Mouse (Mus musculus): ENCODE results near the gene Zfhx3. TPM values are rescaled to one million over a fixed set of nuclear protein-coding genes. Genes with fewer than 3 reads are reported as not detected.
A peak's percentile ranks its signal among the peaks of the same experiment; 100 is the strongest.

The Zfhx3 gene
- polyA plus RNA-seq, 1 experiment = 14.0 TPM

DNA sequence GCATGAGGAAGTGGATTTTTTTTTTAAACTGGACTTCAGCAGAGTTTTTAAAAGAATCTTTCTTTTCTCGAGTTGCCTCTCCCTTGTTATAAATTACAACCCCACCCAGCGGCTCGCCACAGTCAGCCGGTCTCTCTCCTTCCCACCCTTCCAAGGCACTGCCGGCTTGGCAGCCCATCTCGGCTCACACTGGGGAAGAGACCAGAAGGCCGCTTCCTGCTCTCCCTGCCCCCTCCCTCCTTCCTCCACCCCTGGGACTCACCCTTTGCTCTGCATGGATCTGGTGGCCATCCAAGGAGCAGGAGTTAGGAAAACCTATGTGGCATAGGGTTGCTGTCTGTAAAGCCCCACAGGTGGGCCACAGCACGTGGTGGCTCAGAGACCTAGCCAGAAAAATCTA, 705.1 kb downstream of the Zfhx3 start:
- H3K9ac ChIP-seq (ENCODE audit: low read depth, poor library complexity, severe bottlenecking) = no peak overlapping the region
- H3K4me1 ChIP-seq (ENCODE audit: control insufficient read depth, insufficient read depth, low read length) = peaks cover 16% of the 10 kb centered on the region
- H3K4me3 ChIP-seq (ENCODE audit: low read depth, low read length) = no peak overlapping the region
- no peaks in the 10 kb centered on the region for H3K36me3 ChIP-seq (ENCODE audit: control insufficient read depth, insufficient read depth, low read length, poor library complexity, severe bottlenecking)
- H3K27ac ChIP-seq (ENCODE audit: insufficient read depth, low read length) = no peak overlapping the region
- H3K27me3 ChIP-seq (ENCODE audit: control insufficient read depth, insufficient read depth, low read length, poor library complexity, severe bottlenecking) = no peaks in the 10 kb centered on the region
- H3K9me3 ChIP-seq (replicated peaks; ENCODE audit: control insufficient read depth, insufficient read depth, low read length, poor library complexity, severe bottlenecking) = no peaks in the 10 kb centered on the region
- no peak for TF ChIP-seq EP300 (IDR thresholded peaks at IDR 0.05; ENCODE audit: insufficient read depth, low read depth, low read length)
- TF ChIP-seq CTCF (IDR thresholded peaks at IDR 0.05; ENCODE audit: low read depth, low read length) = no peak
- no peak for TF ChIP-seq POLR2A (IDR thresholded peaks at IDR 0.05; ENCODE audit: insufficient read depth, low read length)

GRCm38 (mm10) chr8:108648993-108649392, 706.5 kb downstream of the Zfhx3 start:
- Histone ChIP-seq H3K36me3 (ENCODE audit: control insufficient read depth, insufficient read depth, low read length, poor library complexity, severe bottlenecking) (no peaks in the 10 kb centered on the region), H3K4me1 (ENCODE audit: control insufficient read depth, insufficient read depth, low read length) (peaks cover 16% of the 10 kb centered on the region), H3K4me3 (ENCODE audit: low read depth, low read length) (no peak overlapping the region), H3K27ac (ENCODE audit: insufficient read depth, low read length) (no peak overlapping the region), H3K27me3 (ENCODE audit: control insufficient read depth, insufficient read depth, low read length, poor library complexity, severe bottlenecking) (no peaks in the 10 kb centered on the region), H3K9me3 (replicated peaks; ENCODE audit: control insufficient read depth, insufficient read depth, low read length, poor library complexity, severe bottlenecking) (no peaks in the 10 kb centered on the region), H3K9ac (ENCODE audit: low read depth, poor library complexity, severe bottlenecking) (no peak overlapping the region)
- no peak for TF ChIP-seq EP300 (IDR thresholded peaks at IDR 0.05; ENCODE audit: insufficient read depth, low read depth, low read length)
- no peak for TF ChIP-seq POLR2A (IDR thresholded peaks at IDR 0.05; ENCODE audit: insufficient read depth, low read length)
- TF ChIP-seq CTCF (IDR thresholded peaks at IDR 0.05; ENCODE audit: low read depth, low read length) = no peak

DNA sequence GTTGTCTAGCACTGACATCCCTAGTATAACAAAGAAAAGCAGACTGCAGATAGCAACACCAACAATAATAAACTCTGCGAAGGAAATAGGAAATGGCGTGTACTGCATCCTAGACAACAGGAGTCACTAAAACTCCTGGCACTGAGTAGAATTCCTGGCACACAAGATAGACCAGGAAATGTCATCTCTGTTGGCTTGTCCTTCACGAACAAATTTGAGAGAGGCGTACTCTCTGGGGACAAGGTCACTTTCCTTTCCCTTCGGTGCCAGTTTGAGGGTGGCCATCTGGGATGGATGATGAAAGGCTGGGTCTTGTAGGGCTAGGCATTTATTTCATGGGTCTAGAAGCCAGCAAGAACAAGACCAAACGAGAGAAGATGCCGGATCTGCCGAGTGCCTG, 708.4 kb downstream of the Zfhx3 start:
- no peak overlapping the region for H3K27ac ChIP-seq (ENCODE audit: insufficient read depth, low read length)
- no peaks in the 10 kb centered on the region for H3K9me3 ChIP-seq (replicated peaks; ENCODE audit: control insufficient read depth, insufficient read depth, low read length, poor library complexity, severe bottlenecking)
- TF ChIP-seq POLR2A (IDR thresholded peaks at IDR 0.05; ENCODE audit: insufficient read depth, low read length) (no peak), CTCF (IDR thresholded peaks at IDR 0.05; ENCODE audit: low read depth, low read length) (no peak)
- no peaks in the 10 kb centered on the region for H3K36me3 ChIP-seq (ENCODE audit: control insufficient read depth, insufficient read depth, low read length, poor library complexity, severe bottlenecking)
- no peak overlapping the region for H3K4me3 ChIP-seq (ENCODE audit: low read depth, low read length)
- no peaks in the 10 kb centered on the region for H3K27me3 ChIP-seq (ENCODE audit: control insufficient read depth, insufficient read depth, low read length, poor library complexity, severe bottlenecking)
- H3K4me1 ChIP-seq (ENCODE audit: control insufficient read depth, insufficient read depth, low read length) = peaks cover 13% of the 10 kb centered on the region
- H3K9ac ChIP-seq (ENCODE audit: low read depth, poor library complexity, severe bottlenecking) = no peak overlapping the region

DNA sequence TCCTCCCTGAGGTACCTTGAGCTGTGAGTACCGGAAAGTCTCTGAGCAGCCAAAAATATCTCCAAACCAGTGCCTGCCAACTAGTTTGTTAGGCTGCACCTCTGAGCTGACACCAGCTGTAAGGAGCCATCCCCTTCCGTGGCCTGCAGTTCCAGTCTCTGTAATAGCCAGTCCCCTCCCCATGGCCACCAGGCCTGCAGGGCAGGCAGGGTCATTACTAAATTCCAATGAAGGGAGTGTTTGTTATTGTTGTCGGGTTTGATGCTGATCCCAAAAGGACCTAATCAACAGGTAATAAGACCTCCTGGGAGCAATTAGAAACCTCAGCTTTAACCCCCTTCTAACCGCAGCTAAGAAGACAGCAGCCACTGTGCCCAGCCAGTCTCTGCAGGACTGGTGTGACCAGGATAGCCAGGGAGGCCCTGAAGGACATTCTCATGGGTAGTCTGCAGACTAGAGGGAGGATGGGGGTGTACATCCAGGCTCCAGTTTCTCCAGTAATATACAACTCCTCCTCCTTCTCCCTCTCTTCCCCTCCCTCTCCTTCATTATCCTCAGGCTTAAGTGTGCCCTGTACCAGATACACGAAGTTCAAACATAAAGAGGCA, 719.1 kb downstream of the Zfhx3 start:
- H3K9ac ChIP-seq (ENCODE audit: low read depth, poor library complexity, severe bottlenecking) = no peak overlapping the region
- no peaks in the 10 kb centered on the region for H3K4me1 ChIP-seq (ENCODE audit: control insufficient read depth, insufficient read depth, low read length)
- no peak overlapping the region for H3K27ac ChIP-seq (ENCODE audit: insufficient read depth, low read length)
- no peaks in the 10 kb centered on the region for H3K9me3 ChIP-seq (replicated peaks; ENCODE audit: control insufficient read depth, insufficient read depth, low read length, poor library complexity, severe bottlenecking)
- TF ChIP-seq POLR2A (IDR thresholded peaks at IDR 0.05; ENCODE audit: insufficient read depth, low read length) (no peak), EP300 (IDR thresholded peaks at IDR 0.05; ENCODE audit: insufficient read depth, low read depth, low read length) (0 out of 2 replicates have a peak, but pooled peaks have one; percentile 8), CTCF (IDR thresholded peaks at IDR 0.05; ENCODE audit: low read depth, low read length) (no peak)
- no peaks in the 10 kb centered on the region; the same call in 1 of the 2 replicates for H3K27me3 ChIP-seq (ENCODE audit: control insufficient read depth, insufficient read depth, low read length, poor library complexity, severe bottlenecking)
- H3K4me3 ChIP-seq (ENCODE audit: low read depth, low read length) = no peak overlapping the region
- no peaks in the 10 kb centered on the region for H3K36me3 ChIP-seq (ENCODE audit: control insufficient read depth, insufficient read depth, low read length, poor library complexity, severe bottlenecking)

DNA sequence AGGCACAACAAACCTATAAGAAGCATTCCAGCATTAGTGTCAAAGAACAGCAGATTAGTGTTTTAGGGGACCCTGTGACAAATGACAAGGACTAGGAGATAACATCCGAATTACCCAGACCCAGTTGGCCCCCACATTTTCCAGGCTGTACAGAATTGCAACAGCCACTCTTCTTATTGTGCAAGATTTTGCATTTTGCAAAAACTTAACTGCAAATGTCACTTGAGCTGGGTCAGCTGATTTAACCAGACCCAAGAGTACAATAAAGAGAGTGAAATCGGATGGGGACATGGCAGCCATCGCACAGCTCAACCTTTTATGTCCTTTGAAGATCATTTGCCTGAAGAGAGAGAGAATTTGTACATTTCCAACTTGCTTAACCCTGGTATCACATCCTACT, 720.3 kb downstream of the Zfhx3 start:
- 0 out of 2 replicates have a peak, but pooled peaks cover 5% of the 10 kb centered on the region for H3K9me3 ChIP-seq (replicated peaks; ENCODE audit: control insufficient read depth, insufficient read depth, low read length, poor library complexity, severe bottlenecking)
- H3K36me3 ChIP-seq (ENCODE audit: control insufficient read depth, insufficient read depth, low read length, poor library complexity, severe bottlenecking) = no peaks in the 10 kb centered on the region
- TF ChIP-seq CTCF (IDR thresholded peaks at IDR 0.05; ENCODE audit: low read depth, low read length) (no peak), EP300 (IDR thresholded peaks at IDR 0.05; ENCODE audit: insufficient read depth, low read depth, low read length) (no peak), POLR2A (IDR thresholded peaks at IDR 0.05; ENCODE audit: insufficient read depth, low read length) (no peak)

GRCm38 (mm10) chr8:108671939-108672515, 729.6 kb downstream of the Zfhx3 start:
- no peaks in the 10 kb centered on the region for H3K36me3 ChIP-seq (ENCODE audit: control insufficient read depth, insufficient read depth, low read length, poor library complexity, severe bottlenecking)
- 0 out of 2 replicates have a peak, but pooled peaks cover 4% of the 10 kb centered on the region for H3K9me3 ChIP-seq (replicated peaks; ENCODE audit: control insufficient read depth, insufficient read depth, low read length, poor library complexity, severe bottlenecking)
- H3K27me3 ChIP-seq (ENCODE audit: control insufficient read depth, insufficient read depth, low read length, poor library complexity, severe bottlenecking) = no peaks in the 10 kb centered on the region
- no peak overlapping the region for H3K27ac ChIP-seq (ENCODE audit: insufficient read depth, low read length)
- H3K4me1 ChIP-seq (ENCODE audit: control insufficient read depth, insufficient read depth, low read length) = no peaks in the 10 kb centered on the region
- no peak overlapping the region for H3K9ac ChIP-seq (ENCODE audit: low read depth, poor library complexity, severe bottlenecking)
- no peak overlapping the region for H3K4me3 ChIP-seq (ENCODE audit: low read depth, low read length)
- no peak for TF ChIP-seq CTCF (IDR thresholded peaks at IDR 0.05; ENCODE audit: low read depth, low read length)
- TF ChIP-seq POLR2A (IDR thresholded peaks at IDR 0.05; ENCODE audit: insufficient read depth, low read length) = no peak
- no peak for TF ChIP-seq EP300 (IDR thresholded peaks at IDR 0.05; ENCODE audit: insufficient read depth, low read depth, low read length)

More for the DNA sequence above, 720.3 kb downstream of the Zfhx3 start:
- no peak overlapping the region for H3K27ac ChIP-seq (ENCODE audit: insufficient read depth, low read length)
- H3K4me1 ChIP-seq (ENCODE audit: control insufficient read depth, insufficient read depth, low read length) = no peaks in the 10 kb centered on the region
- no peaks in the 10 kb centered on the region for H3K27me3 ChIP-seq (ENCODE audit: control insufficient read depth, insufficient read depth, low read length, poor library complexity, severe bottlenecking)
- H3K4me3 ChIP-seq (ENCODE audit: low read depth, low read length) = no peak overlapping the region
- no peak overlapping the region for H3K9ac ChIP-seq (ENCODE audit: low read depth, poor library complexity, severe bottlenecking)
